Comparison of ENCODE assay signal across 18 mouse cellular contexts in genomic region chr14:79878285-79879019, GRCm38 (mm10).
DNase-seq lines count a peak whose midpoint lies in the region; ATAC-seq and TF ChIP-seq lines count a peak whose summit lies in the region.
"Had no signal": no experiment of that assay in that cellular context is flagged by ENCODE, and none has a peak within 500 bp of the region (broad histone marks: within the 10 kb centered on the region; RNA-seq: fewer than 3 reads in every experiment).

No protein-coding gene starts in this region.

- H3K9me3 ChIP-seq in hindbrain, embryonic 16.5 days (ENCODE audit: control insufficient read depth, low read length) = no peaks in the 10 kb centered on the region
- H3K9me3 ChIP-seq: kidney, embryonic 15.5 days; limb, embryonic 13.5 days; liver, embryonic 15.5 days; midbrain, embryonic 12.5 days had no signal

- H3K27me3 ChIP-seq in hindbrain, embryonic 16.5 days (replicated peaks; ENCODE audit: control insufficient read depth, insufficient read depth, low read length) = no peaks in the 10 kb centered on the region
- no peaks in the 10 kb centered on the region for H3K27me3 ChIP-seq in thymus, adult 2 months (ENCODE audit: control insufficient read depth, insufficient read depth, low read length)
- H3K27me3 ChIP-seq: kidney, embryonic 15.5 days; liver, embryonic 15.5 days had no signal

- ATAC-seq in cerebellum, adult (ENCODE audit: insufficient number of reproducible peaks, low FRiP score, low TSS enrichment) = no peak
- peak; percentile 38 for ATAC-seq in hindbrain, embryonic 16.5 days
- ATAC-seq: activated CD4-positive, CD25-positive, alpha-beta regulatory T cell, adult 4 months; inflammation-experienced regulatory T-cells, adult 6 months had no signal

- H3K4me1 ChIP-seq in hindbrain, embryonic 16.5 days (ENCODE audit: control insufficient read depth, insufficient read depth, low read depth, low read length) = peaks cover 14% of the 10 kb centered on the region
- no peaks in the 10 kb centered on the region for H3K4me1 ChIP-seq in thymus, adult 2 months (replicated peaks; ENCODE audit: control insufficient read depth, insufficient read depth, low read length)
- H3K4me1 ChIP-seq: liver, embryonic 15.5 days had no signal

- H3K36me3 ChIP-seq in hindbrain, embryonic 16.5 days (ENCODE audit: control insufficient read depth, insufficient read depth, low read length) = no peaks in the 10 kb centered on the region
- H3K36me3 ChIP-seq in thymus, adult 2 months (ENCODE audit: control insufficient read depth, insufficient read depth, low read length) = no peaks in the 10 kb centered on the region
- H3K36me3 ChIP-seq: kidney, embryonic 15.5 days; limb, embryonic 13.5 days; liver, embryonic 15.5 days; midbrain, embryonic 12.5 days had no signal

- no peak for TF ChIP-seq CTCF in left cerebral cortex, adult 2 months (IDR thresholded peaks at IDR 0.05)
- TF ChIP-seq CTCF in thymus, adult 2 months (IDR thresholded peaks at IDR 0.05; ENCODE audit: borderline replicate concordance, control insufficient read depth, extremely low read depth, insufficient read depth, low read length, poor library complexity) = no peak

- intact Hi-C loops in left cerebral cortex, postnatal 4 days (cut with DNase I) = no loop called here
- intact Hi-C loops in left cerebral cortex, adult 2 months (cut with DNase I) = no loop called here

- no peak overlapping the region for H3K27ac ChIP-seq in left cerebral cortex, adult 2 months
- H3K27ac ChIP-seq in hindbrain, embryonic 16.5 days (ENCODE audit: low read depth, low read length) = no peak overlapping the region
- H3K27ac ChIP-seq in thymus, adult 2 months (ENCODE audit: control insufficient read depth, insufficient read depth, low read length) = no peak overlapping the region
- H3K27ac ChIP-seq: kidney, embryonic 15.5 days; limb, embryonic 13.5 days; liver, embryonic 15.5 days had no signal

- 58% methylated on average over 17 of the region's 17 CpGs for WGBS in hindbrain, embryonic 16.5 days
- 91% methylated on average over 17 of the region's 17 CpGs for WGBS in thymus, adult 2 months

- peak; percentile 23 for DNase-seq in cerebellum, adult 9-11 months
- DNase-seq in left cerebral cortex, postnatal 4 days = peak; percentile 84
- no peak for DNase-seq in left cerebral cortex, adult 2 months (ENCODE audit: extremely low spot score in 1 of 2, low spot score in 2 of 2)
- DNase-seq in retina, embryonic 14.5 days (ENCODE audit: low spot score) = peak; percentile 51
- DNase-seq in ovary, postnatal 10 days (ENCODE audit: low spot score) = no peak
- DNase-seq in thymus, adult 2 months = no peak
- DNase-seq: heart, adult 18-20 months; lung, postnatal 14 days; spleen, adult 18-20 months; thymus, postnatal 4 days had no signal

- no peak overlapping the region for H3K4me2 ChIP-seq in hindbrain, embryonic 16.5 days (ENCODE audit: low read length)
- H3K4me2 ChIP-seq: kidney, embryonic 15.5 days; limb, embryonic 13.5 days; liver, embryonic 15.5 days; midbrain, embryonic 12.5 days had no signal

- no peak overlapping the region for H3K4me3 ChIP-seq in left cerebral cortex, adult 2 months
- no peak overlapping the region for H3K4me3 ChIP-seq in hindbrain, embryonic 16.5 days (ENCODE audit: low read length)
- H3K4me3 ChIP-seq in thymus, adult 2 months (ENCODE audit: control insufficient read depth, insufficient read depth, low read length) = no peak overlapping the region
- H3K4me3 ChIP-seq: kidney, embryonic 15.5 days; limb, embryonic 13.5 days; liver, embryonic 15.5 days; midbrain, embryonic 12.5 days had no signal

- TF ChIP-seq POLR2A in thymus, adult 2 months (IDR thresholded peaks at IDR 0.05; ENCODE audit: control insufficient read depth, extremely low read depth, insufficient read depth, low read length, poor library complexity) = no peak

- no peak overlapping the region for H3K9ac ChIP-seq in hindbrain, embryonic 16.5 days (ENCODE audit: low read depth, low read length)
- H3K9ac ChIP-seq: kidney, embryonic 15.5 days; limb, embryonic 13.5 days; liver, embryonic 15.5 days; midbrain, embryonic 12.5 days had no signal

Comparison
In these comparisons a context has a peak if more than half of its experiments do, and no peak if none do; other contexts are left out.
1. DNase-seq: peak in cerebellum, adult 9-11 months (single experiment), left cerebral cortex, postnatal 4 days (single experiment) and retina, embryonic 14.5 days (single experiment); none in left cerebral cortex, adult 2 months (0 of 2), ovary, postnatal 10 days (single experiment) and thymus, adult 2 months (single experiment).